Mouse (Mus musculus) kidney, postnatal 0 days (tissue): ENCODE results near the gene BC048671. TPM values are rescaled to one million over a fixed set of nuclear protein-coding genes. Genes with fewer than 3 reads are reported as not detected.
A peak's percentile ranks its signal among the peaks of the same experiment; 100 is the strongest.

Source experiments
- ATAC-seq: fragments of 200-750 bp; cut with Nextera tagmentation; replicated peaks from 2 replicates; pipeline ENCODE4 v1.8.0; 2017; ENCODE audit warnings: low read depth, moderate number of reproducible peaks, moderate TSS enrichment, moderate library complexity; ENCODE audit not compliant: low FRiP score
- DNase-seq: peaks from one replicate; pipeline ENCODE4 v3.0.0-alpha.2; 2016; ENCODE audit warnings: low spot score
- H3K27ac ChIP-seq: fragments of 300-500 bp; sonication (generic); 2 replicates; pipeline ENCODE4 v1.5.1; 2014; ENCODE audit warnings: mild to moderate bottlenecking
- H3K27me3 ChIP-seq: fragments of 300-500 bp; sonication (generic); 2 replicates; pipeline ENCODE4 v1.6.1; 2014; ENCODE audit warnings: low read length, mixed read lengths; ENCODE audit not compliant: insufficient read depth
- H3K36me3 ChIP-seq: fragments of 300-500 bp; sonication (generic); 2 replicates; pipeline ENCODE4 v1.6.1; 2014; ENCODE audit warnings: low read length, mixed read lengths; ENCODE audit not compliant: insufficient read depth
- H3K4me1 ChIP-seq: fragments of 300-500 bp; sonication (generic); replicated peaks from 2 replicates; pipeline ENCODE4 v1.6.1; 2014; ENCODE audit warnings: antibody characterized with exemption, low read length, mixed read lengths; ENCODE audit not compliant: insufficient read depth
- H3K4me2 ChIP-seq: fragments of 300-500 bp; sonication (generic); 2 replicates; pipeline ENCODE4 v1.6.1; 2014; ENCODE audit warnings: mild to moderate bottlenecking, low read length, moderate library complexity, mixed read lengths
- H3K4me3 ChIP-seq: fragments of 300-500 bp; sonication (generic); replicated peaks from 2 replicates; pipeline ENCODE4 v1.5.1; 2014; ENCODE audit warnings: low read depth, low read length
- H3K9ac ChIP-seq: fragments of 300-500 bp; sonication (generic); 2 replicates; pipeline ENCODE4 v1.6.1; 2014; ENCODE audit warnings: low read depth, low read length
- H3K9me3 ChIP-seq: fragments of 300-500 bp; sonication (generic); replicated peaks from 2 replicates; pipeline ENCODE4 v1.6.1; 2016; ENCODE audit warnings: low read length, inconsistent platforms, mixed read lengths
- CTCF ChIP-seq: IDR thresholded peaks from 2 replicates; pipeline ENCODE4 v1.5.1; 2016; ENCODE audit warnings: antibody characterized with exemption, low read depth, mild to moderate bottlenecking, moderate library complexity
- WGBS: fragments of 180-500 bp; shearing (Covaris S2); extraction: QIAGEN DNeasy Blood & Tissue Kit; methylation state at CpG from one replicate; pipeline ENCODE4 v1.1.7; 2014; 5-methylcytosine and 5-hydroxymethylcytosine counted together
- polyA plus RNA-seq: library from polyadenylated mRNA; unstranded; fragments of >200 nt; fragmentation: Nextera tagmentation; extraction: Ambion mirVana; gene quantifications from 2 replicates; pipeline ENCODE4 v1.2.1, GENCODE M21; 2015

BC048671 gene
- polyA plus RNA-seq, 1 experiment from 2014 or later = not detected

DNA sequence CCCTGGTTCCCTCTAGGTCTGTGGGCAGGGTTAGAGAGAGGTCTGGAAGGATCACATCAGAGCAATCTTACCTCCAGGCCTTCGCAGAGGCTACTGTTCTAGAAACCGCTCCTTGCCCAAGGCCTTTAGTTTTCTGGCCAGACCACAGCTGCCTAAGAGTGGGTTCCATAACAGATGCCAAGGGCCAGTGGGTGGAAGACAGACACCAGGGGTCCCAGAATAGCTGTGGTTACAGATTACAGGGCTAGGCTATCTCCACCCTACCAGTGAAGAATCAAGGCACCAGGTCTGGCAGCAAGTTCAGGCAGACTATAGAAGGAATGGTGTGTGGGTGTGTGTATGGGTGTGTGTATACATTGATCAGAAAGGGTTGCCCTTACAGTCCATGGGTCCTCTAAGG, 18.0 kb downstream of the BC048671 start:
- no peak for ATAC-seq
- Histone ChIP-seq H3K27me3 (no peaks in the 10 kb centered on the region), H3K4me3 (no peak overlapping the region), H3K27ac (no peak overlapping the region), H3K9ac (no peak overlapping the region), H3K9me3 (no peaks in the 10 kb centered on the region), H3K4me2 (no peak overlapping the region), H3K4me1 (no peaks in the 10 kb centered on the region), H3K36me3 (no peaks in the 10 kb centered on the region)
- no peak for DNase-seq
- TF ChIP-seq CTCF = no peak
- WGBS = 83% methylated on average over 2 of the region's 2 CpGs

DNA sequence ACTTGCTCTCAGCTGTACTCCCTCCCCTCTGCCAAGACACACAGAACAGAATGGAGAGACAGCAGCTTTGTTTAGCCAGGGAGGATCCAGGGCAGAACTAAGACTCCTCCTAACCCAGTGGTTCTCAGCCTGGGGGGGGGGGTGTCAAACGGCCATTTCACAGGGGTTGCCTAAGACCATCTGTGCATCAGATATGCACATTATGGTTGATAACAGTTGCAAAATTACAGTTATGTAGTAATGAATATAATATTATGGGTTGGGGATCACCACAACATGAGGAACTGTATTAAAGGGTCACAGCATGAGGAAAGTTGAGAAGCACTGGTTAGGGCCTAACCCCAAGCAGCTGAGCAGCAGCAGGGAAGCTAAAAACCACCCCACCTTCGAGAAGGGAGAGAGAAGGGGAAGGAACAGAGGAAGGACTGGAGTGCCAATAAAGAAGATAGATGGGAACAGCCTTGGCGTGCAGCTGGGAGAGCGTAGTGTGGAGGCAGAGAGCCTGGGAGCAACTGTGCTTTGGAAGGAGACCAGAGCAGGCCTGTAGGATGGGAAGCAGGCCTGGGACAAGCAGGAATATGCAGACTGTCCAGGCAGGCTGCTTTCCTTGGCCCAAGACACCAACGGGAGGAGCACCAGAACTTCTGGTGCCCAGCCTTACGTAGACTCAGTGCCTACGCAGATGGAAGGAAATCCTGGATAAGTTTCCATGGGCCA, 18.6 kb downstream of the BC048671 start:
- Histone ChIP-seq H3K27me3 (no peaks in the 10 kb centered on the region), H3K27ac (peak overlapping the region; percentile 5; the same call in 1 of the 2 replicates), H3K9ac (no peak overlapping the region), H3K9me3 (no peaks in the 10 kb centered on the region), H3K4me2 (no peak overlapping the region), H3K4me3 (no peak overlapping the region), H3K4me1 (no peaks in the 10 kb centered on the region), H3K36me3 (no peaks in the 10 kb centered on the region)
- no peak for TF ChIP-seq CTCF
- ATAC-seq (no peak), DNase-seq (no peak)
- 62% methylated on average over 7 of the region's 7 CpGs for WGBS

GRCm38 (mm10) chr6:90320429-90320828, 19.4 kb downstream of the BC048671 start:
- TF ChIP-seq CTCF = no peak
- peak; percentile 86 for ATAC-seq

DNA sequence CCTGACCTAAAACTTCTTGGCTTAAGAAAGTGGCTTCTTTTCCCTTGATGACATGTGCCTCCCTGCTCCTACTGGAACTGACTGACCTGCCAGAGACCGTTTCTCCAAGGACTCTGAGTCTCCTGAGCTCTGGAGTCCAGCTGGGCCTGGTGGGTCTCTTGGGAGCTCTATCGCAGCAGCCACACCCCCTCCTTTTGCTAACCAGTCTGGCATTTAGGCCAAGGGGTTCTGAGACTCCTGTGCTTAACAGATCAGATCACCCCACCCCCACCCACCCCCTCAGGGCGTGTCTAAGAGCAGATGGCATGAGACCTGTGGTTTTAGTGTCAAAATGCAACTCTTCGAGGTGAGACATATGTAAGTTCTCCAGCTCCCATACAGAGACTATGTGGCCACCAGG, 20.8 kb downstream of the BC048671 start:
- Histone ChIP-seq H3K36me3 (no peaks in the 10 kb centered on the region), H3K27ac (no peak overlapping the region), H3K9me3 (no peaks in the 10 kb centered on the region), H3K4me1 (no peaks in the 10 kb centered on the region), H3K9ac (no peak overlapping the region), H3K4me3 (no peak overlapping the region), H3K4me2 (no peak overlapping the region), H3K27me3 (no peaks in the 10 kb centered on the region)
- no peak for ATAC-seq
- 41% methylated on average over 4 of the region's 4 CpGs for WGBS
- no peak for DNase-seq
- no peak for TF ChIP-seq CTCF

More at GRCm38 (mm10) chr6:90320429-90320828, 19.4 kb downstream of the BC048671 start:
- 56% methylated on average over 5 of the region's 5 CpGs for WGBS
- peak overlapping the region; percentile 47 for H3K27ac ChIP-seq
- H3K9ac ChIP-seq = no peak overlapping the region
- DNase-seq = peak; percentile 24
- H3K4me1 ChIP-seq = no peaks in the 10 kb centered on the region
- H3K4me3 ChIP-seq = no peak overlapping the region
- no peaks in the 10 kb centered on the region for H3K27me3 ChIP-seq
- H3K4me2 ChIP-seq = no peak overlapping the region
- no peaks in the 10 kb centered on the region for H3K36me3 ChIP-seq
- H3K9me3 ChIP-seq = no peaks in the 10 kb centered on the region

- TF ChIP-seq CTCF = no peak
- ATAC-seq (no peak), DNase-seq (no peak)
These were observed 23.0 kb downstream of the BC048671 start for GRCm38 (mm10) chr6:90324026-90324425.

DNA sequence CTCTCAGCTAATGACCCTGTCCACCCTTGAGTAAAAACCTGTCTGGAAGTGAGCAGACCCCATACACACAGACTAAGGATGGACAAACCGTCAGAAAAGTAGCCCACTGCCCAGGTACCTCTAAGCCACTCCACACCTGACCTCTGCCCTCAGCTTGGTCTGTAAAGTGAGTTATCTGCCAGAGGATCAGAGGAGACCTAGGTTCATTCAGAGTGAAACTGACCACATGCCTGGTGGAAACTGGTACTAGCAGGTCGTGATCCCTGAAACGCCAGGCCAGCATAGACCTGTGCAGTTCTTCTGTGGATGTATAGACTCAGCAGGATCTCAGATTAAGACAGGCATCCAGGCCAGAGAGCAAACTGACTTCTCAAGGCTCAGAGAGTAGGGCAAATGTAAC, 23.4 kb downstream of the BC048671 start:
- H3K4me1 ChIP-seq = no peaks in the 10 kb centered on the region
- H3K27ac ChIP-seq = no peak overlapping the region
- WGBS = 52% methylated on average over 3 of the region's 3 CpGs
- H3K27me3 ChIP-seq = no peaks in the 10 kb centered on the region
- TF ChIP-seq CTCF = no peak
- no peak for DNase-seq
- H3K36me3 ChIP-seq = no peaks in the 10 kb centered on the region
- H3K4me2 ChIP-seq = peak overlapping the region; percentile 51
- ATAC-seq = peak; percentile 8; the same call in 1 of the 2 replicates
- H3K4me3 ChIP-seq = peak overlapping the region; percentile 16; the same call in 1 of the 2 replicates
- no peaks in the 10 kb centered on the region for H3K9me3 ChIP-seq
- H3K9ac ChIP-seq = 0 out of 2 replicates have a peak overlapping the region, but pooled peaks have one; percentile 37

More at GRCm38 (mm10) chr6:90324026-90324425, 23.0 kb downstream of the BC048671 start:
- no peaks in the 10 kb centered on the region for H3K36me3 ChIP-seq
- no peaks in the 10 kb centered on the region for H3K9me3 ChIP-seq
- no peak overlapping the region for H3K27ac ChIP-seq
- no peaks in the 10 kb centered on the region for H3K27me3 ChIP-seq
- H3K4me1 ChIP-seq = no peaks in the 10 kb centered on the region
- H3K9ac ChIP-seq = no peak overlapping the region
- no peak overlapping the region for H3K4me3 ChIP-seq
- no peak overlapping the region for H3K4me2 ChIP-seq
- 76% methylated on average over 3 of the region's 3 CpGs for WGBS
